Mouse (Mus musculus): ENCODE results near the gene Cep19. TPM values are rescaled to one million over a fixed set of nuclear protein-coding genes. Genes with fewer than 3 reads are reported as not detected.

Gene Cep19
- polyA plus RNA-seq, 1 experiment from 2014 or later: 43.3 TPM

- no peak for DNase-seq (ENCODE audit: low spot score)
- no peak overlapping the region for H3K9ac ChIP-seq (ENCODE audit: low read length)
- H3K27ac ChIP-seq (ENCODE audit: low read depth, low read length): no peak overlapping the region
- WGBS: 50% methylated on average over 10 of the region's 13 CpGs
- H3K4me1 ChIP-seq (replicated peaks; ENCODE audit: control insufficient read depth, insufficient read depth, low read length): no peaks in the 10 kb centered on the region
- H3K4me3 ChIP-seq (ENCODE audit: low read depth, low read length): no peak overlapping the region
- H3K4me2 ChIP-seq (ENCODE audit: low read depth, low read length, severe bottlenecking): no peak overlapping the region
- H3K36me3 ChIP-seq (ENCODE audit: control insufficient read depth, insufficient read depth, low read length): no peaks in the 10 kb centered on the region
- H3K9me3 ChIP-seq (ENCODE audit: control insufficient read depth, low read length): no peaks in the 10 kb centered on the region
- no peaks in the 10 kb centered on the region for H3K27me3 ChIP-seq (ENCODE audit: control insufficient read depth, insufficient read depth, low read length)
- ATAC-seq (replicated peaks; ENCODE audit: low FRiP score): no peak
Measured at GRCm38 (mm10) chr16:32147589-32148207, 48.1 kb downstream of the Cep19 start.

- no peaks in the 10 kb centered on the region for H3K4me1 ChIP-seq (replicated peaks; ENCODE audit: control insufficient read depth, insufficient read depth, low read length)
- no peak overlapping the region for H3K4me2 ChIP-seq (ENCODE audit: low read depth, low read length, severe bottlenecking)
- H3K36me3 ChIP-seq (ENCODE audit: control insufficient read depth, insufficient read depth, low read length): no peaks in the 10 kb centered on the region
- no peaks in the 10 kb centered on the region for H3K27me3 ChIP-seq (ENCODE audit: control insufficient read depth, insufficient read depth, low read length)
- H3K4me3 ChIP-seq (ENCODE audit: low read depth, low read length): no peak overlapping the region
- no peak overlapping the region for H3K9ac ChIP-seq (ENCODE audit: low read length)
- DNase-seq (ENCODE audit: low spot score): no peak
- no peak overlapping the region for H3K27ac ChIP-seq (ENCODE audit: low read depth, low read length)
- no peaks in the 10 kb centered on the region for H3K9me3 ChIP-seq (ENCODE audit: control insufficient read depth, low read length)
- ATAC-seq (replicated peaks; ENCODE audit: low FRiP score): no peak
- 86% methylated on average over 1 of the region's 1 CpGs for WGBS
Measured at GRCm38 (mm10) chr16:32153976-32154375, 54.4 kb downstream of the Cep19 start.

- WGBS: 88% methylated on average over 13 of the region's 13 CpGs
- Histone ChIP-seq H3K4me1 (replicated peaks; ENCODE audit: control insufficient read depth, insufficient read depth, low read length) (no peaks in the 10 kb centered on the region), H3K27ac (ENCODE audit: low read depth, low read length) (no peak overlapping the region), H3K9me3 (ENCODE audit: control insufficient read depth, low read length) (no peaks in the 10 kb centered on the region), H3K4me2 (ENCODE audit: low read depth, low read length, severe bottlenecking) (no peak overlapping the region), H3K27me3 (ENCODE audit: control insufficient read depth, insufficient read depth, low read length) (no peaks in the 10 kb centered on the region), H3K36me3 (ENCODE audit: control insufficient read depth, insufficient read depth, low read length) (no peaks in the 10 kb centered on the region), H3K9ac (ENCODE audit: low read length) (no peak overlapping the region), H3K4me3 (ENCODE audit: low read depth, low read length) (no peak overlapping the region)
- DNase-seq (ENCODE audit: low spot score) (peak; percentile 45), ATAC-seq (replicated peaks; ENCODE audit: low FRiP score) (no peak)
Measured at GRCm38 (mm10) chr16:32154437-32154836, 54.8 kb downstream of the Cep19 start.

GRCm38 (mm10) chr16:32156719-32157118 is 57.1 kb downstream of the Cep19 start:
- Histone ChIP-seq H3K36me3 (ENCODE audit: control insufficient read depth, insufficient read depth, low read length) (no peaks in the 10 kb centered on the region), H3K4me1 (replicated peaks; ENCODE audit: control insufficient read depth, insufficient read depth, low read length) (no peaks in the 10 kb centered on the region), H3K9me3 (ENCODE audit: control insufficient read depth, low read length) (no peaks in the 10 kb centered on the region), H3K27me3 (ENCODE audit: control insufficient read depth, insufficient read depth, low read length) (no peaks in the 10 kb centered on the region), H3K4me2 (ENCODE audit: low read depth, low read length, severe bottlenecking) (no peak overlapping the region), H3K9ac (ENCODE audit: low read length) (no peak overlapping the region), H3K4me3 (ENCODE audit: low read depth, low read length) (no peak overlapping the region), H3K27ac (ENCODE audit: low read depth, low read length) (no peak overlapping the region)
- ATAC-seq (replicated peaks; ENCODE audit: low FRiP score) (no peak), DNase-seq (ENCODE audit: low spot score) (peak; percentile 32)
- WGBS: 73% methylated on average over 3 of the region's 3 CpGs

- H3K4me2 ChIP-seq (ENCODE audit: low read depth, low read length, severe bottlenecking): no peak overlapping the region
- ATAC-seq (replicated peaks; ENCODE audit: low FRiP score) (no peak), DNase-seq (ENCODE audit: low spot score) (no peak)
- no peaks in the 10 kb centered on the region for H3K36me3 ChIP-seq (ENCODE audit: control insufficient read depth, insufficient read depth, low read length)
- H3K4me3 ChIP-seq (ENCODE audit: low read depth, low read length): no peak overlapping the region
- no peaks in the 10 kb centered on the region for H3K4me1 ChIP-seq (replicated peaks; ENCODE audit: control insufficient read depth, insufficient read depth, low read length)
- 85% methylated on average over 2 of the region's 2 CpGs for WGBS
- no peaks in the 10 kb centered on the region for H3K9me3 ChIP-seq (ENCODE audit: control insufficient read depth, low read length)
- H3K27me3 ChIP-seq (ENCODE audit: control insufficient read depth, insufficient read depth, low read length): no peaks in the 10 kb centered on the region
- H3K27ac ChIP-seq (ENCODE audit: low read depth, low read length): no peak overlapping the region
- no peak overlapping the region for H3K9ac ChIP-seq (ENCODE audit: low read length)
Measured at GRCm38 (mm10) chr16:32157369-32157768, 57.8 kb downstream of the Cep19 start.

Other genes with a start within 250 kb of the Cep19 start
- gene Meltf, start 221.0 kb upstream of the Cep19 start, polyA plus RNA-seq (2014; fragmentation: Nextera tagmentation; extraction: Ambion mirVana): 0.07 TPM in 1 of 2 replicates, not detected in the other
- 0.97 and 1.1 TPM in 2 replicates for gene Pigz, start 165.9 kb upstream of the Cep19 start, polyA plus RNA-seq (2014; fragmentation: Nextera tagmentation; extraction: Ambion mirVana)
- gene 0610012G03Rik, start 151.3 kb upstream of the Cep19 start, polyA plus RNA-seq (2014; fragmentation: Nextera tagmentation; extraction: Ambion mirVana): 84.6 and 92.5 TPM in 2 replicates
- 146 and 149 TPM in 2 replicates for gene Ncbp2, start 151.3 kb upstream of the Cep19 start, polyA plus RNA-seq (2014; fragmentation: Nextera tagmentation; extraction: Ambion mirVana)
- gene Senp5, start 96.5 kb upstream of the Cep19 start, polyA plus RNA-seq (2014; fragmentation: Nextera tagmentation; extraction: Ambion mirVana): 13.6 and 15.2 TPM in 2 replicates
- gene Pak2, start 20.5 kb upstream of the Cep19 start, polyA plus RNA-seq (2014; fragmentation: Nextera tagmentation; extraction: Ambion mirVana): 52.6 and 53.9 TPM in 2 replicates
- 136 and 144 TPM in 2 replicates for gene Pigx, start 60 bp upstream of the Cep19 start, polyA plus RNA-seq (2014; fragmentation: Nextera tagmentation; extraction: Ambion mirVana)
- gene Nrros, start 65.8 kb downstream of the Cep19 start, polyA plus RNA-seq (2014; fragmentation: Nextera tagmentation; extraction: Ambion mirVana): 6.7 and 7.5 TPM in 2 replicates
- 0.35 TPM in 1 of 2 replicates, not detected in the other for gene Bex6, start 80.0 kb downstream of the Cep19 start, polyA plus RNA-seq (2014; fragmentation: Nextera tagmentation; extraction: Ambion mirVana)
- 28.0 and 31.1 TPM in 2 replicates for gene Fbxo45, start 147.4 kb downstream of the Cep19 start, polyA plus RNA-seq (2014; fragmentation: Nextera tagmentation; extraction: Ambion mirVana)
- 17.4 and 20.3 TPM in 2 replicates for gene Wdr53, start 147.4 kb downstream of the Cep19 start, polyA plus RNA-seq (2014; fragmentation: Nextera tagmentation; extraction: Ambion mirVana)
- not detected in 2 replicates for gene Smco1, start 171.7 kb downstream of the Cep19 start, polyA plus RNA-seq (2014; fragmentation: Nextera tagmentation; extraction: Ambion mirVana)
- 36.6 and 40.9 TPM in 2 replicates for gene Rnf168, start 177.7 kb downstream of the Cep19 start, polyA plus RNA-seq (2014; fragmentation: Nextera tagmentation; extraction: Ambion mirVana)
- 24.6 and 28.8 TPM in 2 replicates for gene Ubxn7, start 232.5 kb downstream of the Cep19 start, polyA plus RNA-seq (2014; fragmentation: Nextera tagmentation; extraction: Ambion mirVana)